Mouse (Mus musculus) limb, embryonic 13.5 days (tissue): ENCODE data around the gene Atl3. TPM values are rescaled to one million over a fixed set of nuclear protein-coding genes. Genes with fewer than 3 reads are reported as not detected.

Source experiments
- ATAC-seq: fragments of 200-750 bp; cut with Nextera tagmentation; 2 replicates; pipeline ENCODE4 v1.8.0; 2017; ENCODE audit warnings: low read depth, moderate number of reproducible peaks, moderate TSS enrichment; ENCODE audit not compliant: low FRiP score
- H3K27ac ChIP-seq: fragments of 300-500 bp; sonication (generic); 2 replicates; pipeline ENCODE4 v1.5.1; 2015; ENCODE audit warnings: inconsistent platforms, mild to moderate bottlenecking, moderate library complexity
- H3K27me3 ChIP-seq: fragments of 300-500 bp; sonication (generic); 2 replicates; pipeline ENCODE4 v1.6.1; 2015; ENCODE audit warnings: mild to moderate bottlenecking, inconsistent platforms
- H3K36me3 ChIP-seq: fragments of 300-500 bp; sonication (generic); 2 replicates; pipeline ENCODE4 v1.6.1; 2015; ENCODE audit warnings: inconsistent platforms, mild to moderate bottlenecking, moderate library complexity
- H3K4me1 ChIP-seq: fragments of 300-500 bp; sonication (generic); 2 replicates; pipeline ENCODE4 v1.6.1; 2015; ENCODE audit warnings: inconsistent platforms
- H3K4me2 ChIP-seq: fragments of 300-500 bp; sonication (generic); replicated peaks from 2 replicates; pipeline ENCODE4 v1.6.1; 2015; ENCODE audit warnings: inconsistent platforms, mild to moderate bottlenecking, moderate library complexity
- H3K4me3 ChIP-seq: fragments of 300-500 bp; sonication (generic); 2 replicates; pipeline ENCODE4 v1.5.1; 2015; ENCODE audit warnings: moderate library complexity, mild to moderate bottlenecking, inconsistent platforms
- H3K9ac ChIP-seq: fragments of 300-500 bp; sonication (generic); 2 replicates; pipeline ENCODE4 v1.6.1; 2015; ENCODE audit warnings: mild to moderate bottlenecking, inconsistent platforms
- H3K9me3 ChIP-seq: fragments of 300-500 bp; sonication (generic); 2 replicates; pipeline ENCODE4 v1.6.1; 2016; ENCODE audit warnings: inconsistent platforms
- WGBS: fragments of 180-500 bp; shearing (Covaris S2); methylation state at CpG from one replicate; pipeline ENCODE4 v1.1.7; 2015; 5-methylcytosine and 5-hydroxymethylcytosine counted together
- polyA plus RNA-seq: library from polyadenylated mRNA; unstranded; fragments of >200 nt; fragmentation: Nextera tagmentation; extraction: Ambion mirVana; gene quantifications from 2 replicates; pipeline ENCODE4 v1.2.1, GENCODE M21; 2015

The Atl3 gene
- polyA plus RNA-seq, 1 experiment from 2014 or later, result 15.6 TPM

DNA sequence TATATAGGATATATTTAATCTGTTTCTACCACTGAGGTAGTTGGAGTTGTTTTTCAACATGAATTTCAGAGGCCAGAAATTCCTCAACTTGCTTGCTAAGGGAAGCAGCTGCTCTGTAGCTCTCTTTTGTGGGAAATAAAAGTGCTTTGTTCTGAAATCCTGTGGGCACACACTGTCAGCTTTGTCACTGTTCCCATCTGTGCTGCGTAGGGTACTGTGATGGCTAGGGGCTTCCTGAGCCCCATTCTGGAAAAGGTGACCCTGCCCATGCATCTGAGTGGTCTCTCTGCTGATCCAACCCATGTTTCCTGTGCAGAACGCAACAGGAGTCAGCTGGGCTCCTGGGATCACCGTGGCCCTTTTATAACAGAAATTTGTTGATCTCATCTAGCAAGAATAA lies 73.0 kb downstream of the Atl3 start:
- no peak overlapping the region for H3K4me3 ChIP-seq
- WGBS, result 58% methylated on average over 3 of the region's 3 CpGs

DNA sequence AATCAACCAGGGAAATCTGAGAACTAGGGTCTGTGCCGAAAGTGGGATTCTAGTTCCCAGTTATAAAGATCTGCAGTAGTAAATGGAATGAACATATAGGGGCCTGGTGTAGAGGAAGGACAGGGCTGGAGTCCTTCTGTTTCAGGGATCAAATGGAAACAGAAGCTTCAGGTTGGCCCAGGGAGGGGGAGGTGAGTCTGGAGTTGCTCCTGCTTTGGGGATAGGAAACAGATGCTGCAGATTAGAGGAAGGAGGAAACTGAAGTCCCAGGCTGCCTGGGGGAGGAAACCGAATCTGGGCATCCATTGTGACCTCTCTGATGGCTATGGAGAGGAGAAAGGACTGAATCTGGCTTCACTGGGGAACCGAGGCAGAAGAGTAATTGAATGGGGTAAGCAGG lies 74.5 kb downstream of the Atl3 start:
- ATAC-seq, result 0 out of 2 replicates have a peak, but pooled peaks have one; percentile 57
- Histone ChIP-seq H3K27me3 (no peaks in the 10 kb centered on the region), H3K27ac (peak overlapping the region; percentile 59; the same call in 1 of the 2 replicates), H3K36me3 (no peaks in the 10 kb centered on the region), H3K9me3 (no peaks in the 10 kb centered on the region), H3K9ac (no peak overlapping the region), H3K4me2 (peak overlapping the region; percentile 23), H3K4me3 (no peak overlapping the region), H3K4me1 (peaks cover 17% of the 10 kb centered on the region)
- WGBS, result 24% methylated on average over 3 of the region's 3 CpGs

More for the DNA sequence above, 73.0 kb downstream of the Atl3 start:
- H3K9ac ChIP-seq, result no peak overlapping the region
- H3K36me3 ChIP-seq, result no peaks in the 10 kb centered on the region
- H3K27ac ChIP-seq, result no peak overlapping the region
- H3K4me2 ChIP-seq, result no peak overlapping the region
- no peaks in the 10 kb centered on the region for H3K27me3 ChIP-seq
- ATAC-seq, result no peak
- H3K9me3 ChIP-seq, result no peaks in the 10 kb centered on the region
- H3K4me1 ChIP-seq, result peaks cover 20% of the 10 kb centered on the region

GRCm38 (mm10) chr19:7569650-7570049 lies 75.8 kb downstream of the Atl3 start:
- Histone ChIP-seq H3K9ac (no peak overlapping the region), H3K9me3 (no peaks in the 10 kb centered on the region), H3K4me3 (no peak overlapping the region), H3K27me3 (no peaks in the 10 kb centered on the region), H3K36me3 (no peaks in the 10 kb centered on the region), H3K4me2 (no peak overlapping the region), H3K4me1 (peaks cover 17% of the 10 kb centered on the region), H3K27ac (no peak overlapping the region)
- WGBS, result 87% methylated on average over 5 of the region's 5 CpGs
- no peak for ATAC-seq

DNA sequence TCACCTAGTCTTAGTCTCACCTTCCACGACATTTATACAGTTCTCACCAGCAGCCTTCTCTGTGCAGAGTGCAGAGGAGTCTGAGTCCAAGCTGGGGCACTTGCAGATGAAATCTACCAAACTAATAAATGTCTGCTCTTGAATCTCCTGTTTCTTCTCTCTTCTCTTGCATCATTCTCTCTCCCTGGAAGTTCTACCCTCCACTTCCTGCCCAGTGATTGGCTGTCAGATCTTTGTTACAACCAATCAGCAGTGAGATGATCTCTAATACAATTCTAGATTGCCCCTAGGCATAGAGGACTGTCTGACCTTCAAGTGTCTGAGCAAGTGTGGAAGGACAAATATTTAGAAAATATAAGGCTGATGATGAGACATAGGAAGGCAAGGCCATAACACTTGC lies 82.3 kb downstream of the Atl3 start:
- no peak overlapping the region for H3K4me2 ChIP-seq
- H3K27me3 ChIP-seq, result no peaks in the 10 kb centered on the region
- no peak overlapping the region for H3K4me3 ChIP-seq
- H3K27ac ChIP-seq, result no peak overlapping the region
- no peaks in the 10 kb centered on the region for H3K4me1 ChIP-seq
- H3K9ac ChIP-seq, result no peak overlapping the region
- no peaks in the 10 kb centered on the region for H3K9me3 ChIP-seq
- 86% methylated on average over 1 of the region's 1 CpGs for WGBS
- H3K36me3 ChIP-seq, result no peaks in the 10 kb centered on the region
- no peak for ATAC-seq

GRCm38 (mm10) chr19:7577710-7578109 lies 83.9 kb downstream of the Atl3 start:
- H3K4me1 ChIP-seq, result no peaks in the 10 kb centered on the region
- H3K4me3 ChIP-seq, result no peak overlapping the region
- ATAC-seq, result no peak
- no peaks in the 10 kb centered on the region for H3K27me3 ChIP-seq
- H3K4me2 ChIP-seq, result no peak overlapping the region
- no peak overlapping the region for H3K9ac ChIP-seq
- no peaks in the 10 kb centered on the region for H3K9me3 ChIP-seq
- no peaks in the 10 kb centered on the region for H3K36me3 ChIP-seq
- H3K27ac ChIP-seq, result no peak overlapping the region
- WGBS, result 77% methylated on average over 3 of the region's 3 CpGs

DNA sequence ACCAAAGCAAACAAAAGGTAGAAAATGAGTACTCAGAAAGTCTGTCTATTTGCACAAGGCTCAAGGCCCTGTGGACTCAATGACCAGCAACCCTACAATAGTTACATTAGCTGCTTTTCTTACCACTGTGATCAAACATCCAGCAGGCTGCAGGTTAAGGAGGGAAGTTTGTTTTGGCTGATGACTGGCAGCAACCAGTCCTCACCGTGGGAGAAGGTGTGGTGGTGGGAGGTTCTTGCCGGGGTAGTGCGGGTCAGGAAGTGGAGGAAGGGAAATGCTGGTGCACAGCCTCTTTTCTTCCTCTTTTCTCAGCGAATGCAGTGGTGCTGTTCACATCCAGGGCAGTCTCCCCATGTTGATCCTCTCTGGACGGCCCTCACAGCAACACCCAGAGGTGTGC lies 87.2 kb downstream of the Atl3 start:
- whole genome bisulfite sequencing, result 49% methylated on average over 5 of the region's 5 CpGs
- H3K9me3 ChIP-seq, result no peaks in the 10 kb centered on the region
- no peak for ATAC-seq

DNA sequence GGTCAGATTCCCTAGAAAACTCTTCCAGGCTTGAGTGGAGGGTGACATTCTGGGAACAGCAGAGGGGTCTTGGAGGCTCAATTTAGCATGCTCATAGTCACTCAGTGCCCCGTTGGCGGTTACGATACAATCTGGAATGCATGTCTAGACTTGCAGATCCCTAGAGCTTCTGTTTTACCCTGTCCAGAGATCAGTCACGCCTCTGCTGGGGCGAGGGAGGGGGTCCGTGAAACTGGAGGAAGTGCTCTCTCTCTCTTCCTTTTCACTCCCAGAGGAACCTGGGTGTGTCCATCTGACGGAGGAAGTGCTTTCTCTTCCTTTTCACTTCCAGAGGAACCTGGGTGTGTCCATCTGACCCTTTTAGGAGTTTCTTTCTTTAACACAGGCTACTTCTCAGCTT lies 89.3 kb downstream of the Atl3 start:
- H3K36me3 ChIP-seq, result no peaks in the 10 kb centered on the region
- H3K27ac ChIP-seq, result no peak overlapping the region
- H3K4me1 ChIP-seq, result peaks cover 7% of the 10 kb centered on the region; the same call in 1 of the 2 replicates
- H3K9me3 ChIP-seq, result 0 out of 2 replicates have a peak, but pooled peaks cover 2% of the 10 kb centered on the region
- ATAC-seq, result no peak
- H3K4me3 ChIP-seq, result no peak overlapping the region
- no peaks in the 10 kb centered on the region for H3K27me3 ChIP-seq
- no peak overlapping the region for H3K9ac ChIP-seq
- H3K4me2 ChIP-seq, result no peak overlapping the region
- WGBS, result 60% methylated on average over 7 of the region's 7 CpGs

More for the DNA sequence above, 87.2 kb downstream of the Atl3 start:
- Histone ChIP-seq H3K36me3 (no peaks in the 10 kb centered on the region), H3K27me3 (no peaks in the 10 kb centered on the region), H3K4me3 (no peak overlapping the region), H3K9ac (no peak overlapping the region), H3K27ac (no peak overlapping the region), H3K4me1 (peaks cover 7% of the 10 kb centered on the region; the same call in 1 of the 2 replicates), H3K4me2 (no peak overlapping the region)

- Histone ChIP-seq H3K27me3 (no peaks in the 10 kb centered on the region), H3K9ac (no peak overlapping the region), H3K4me1 (peaks cover 7% of the 10 kb centered on the region; the same call in 1 of the 2 replicates), H3K4me2 (no peak overlapping the region), H3K9me3 (0 out of 2 replicates have a peak, but pooled peaks cover 3% of the 10 kb centered on the region), H3K27ac (no peak overlapping the region), H3K4me3 (no peak overlapping the region), H3K36me3 (no peaks in the 10 kb centered on the region)
- no peak for ATAC-seq
- 64% methylated on average over 3 of the region's 3 CpGs for WGBS
These were observed 89.8 kb downstream of the Atl3 start for GRCm38 (mm10) chr19:7583599-7583998.

GRCm38 (mm10) chr19:7585279-7585678 lies 91.4 kb downstream of the Atl3 start:
- Histone ChIP-seq H3K27me3 (no peaks in the 10 kb centered on the region), H3K9ac (no peak overlapping the region), H3K9me3 (0 out of 2 replicates have a peak, but pooled peaks cover 3% of the 10 kb centered on the region), H3K4me1 (peaks cover 7% of the 10 kb centered on the region; the same call in 1 of the 2 replicates), H3K27ac (no peak overlapping the region), H3K36me3 (no peaks in the 10 kb centered on the region), H3K4me2 (no peak overlapping the region), H3K4me3 (no peak overlapping the region)
- WGBS, result 89% methylated on average over 8 of the region's 8 CpGs
- ATAC-seq, result no peak

DNA sequence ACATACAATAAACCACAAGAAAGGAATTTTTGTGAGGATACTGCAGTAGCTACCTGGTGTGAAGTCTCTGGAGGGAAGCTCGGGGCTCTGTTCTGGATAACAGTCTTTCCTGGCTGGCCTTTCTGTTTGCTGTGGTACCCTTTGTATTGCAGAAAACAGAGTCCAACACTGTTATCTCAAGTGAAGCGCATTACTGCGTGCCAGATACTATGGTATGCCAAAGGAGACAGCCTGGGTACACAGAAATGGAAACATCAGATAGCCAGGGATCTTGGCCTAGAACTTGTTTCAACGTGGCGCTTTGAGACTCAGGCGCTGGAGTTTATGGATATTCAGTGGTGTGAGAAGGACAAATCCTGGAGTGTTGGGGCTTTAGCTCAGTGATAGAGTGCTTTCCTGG lies 91.9 kb downstream of the Atl3 start:
- no peaks in the 10 kb centered on the region for H3K36me3 ChIP-seq
- no peak overlapping the region for H3K4me3 ChIP-seq
- H3K4me2 ChIP-seq, result no peak overlapping the region
- H3K9ac ChIP-seq, result no peak overlapping the region
- 0 out of 2 replicates have a peak, but pooled peaks cover 3% of the 10 kb centered on the region for H3K9me3 ChIP-seq
- peaks cover 7% of the 10 kb centered on the region; the same call in 1 of the 2 replicates for H3K4me1 ChIP-seq
- H3K27me3 ChIP-seq, result no peaks in the 10 kb centered on the region
- no peak for ATAC-seq
- no peak overlapping the region for H3K27ac ChIP-seq
- WGBS, result 94% methylated on average over 6 of the region's 6 CpGs

Other genes starting within 250 kb of the Atl3 start
- 24.9 and 25.0 TPM in 2 replicates for gene Rcor2, start 226.7 kb upstream of the Atl3 start, polyA plus RNA-seq
- 38.2 and 44.3 TPM in 2 replicates for gene Mark2, start 152.2 kb upstream of the Atl3 start, polyA plus RNA-seq
- 35.3 and 43.2 TPM in 2 replicates for gene Spindoc, start 111.0 kb upstream of the Atl3 start, polyA plus RNA-seq
- gene 2700081O15Rik, start 76.4 kb upstream of the Atl3 start, polyA plus RNA-seq, result 10.0 and 10.5 TPM in 2 replicates
- gene Rtn3, start 10.8 kb upstream of the Atl3 start, polyA plus RNA-seq, result 102 and 106 TPM in 2 replicates
- 8.5 and 8.8 TPM in 2 replicates for gene Pla2g16, start 63.4 kb downstream of the Atl3 start, polyA plus RNA-seq
- 0.36 TPM in 2 replicates for gene Lgals12, start 113.2 kb downstream of the Atl3 start, polyA plus RNA-seq
- 0.18 TPM in 1 of 2 replicates, not detected in the other for gene Hrasls5, start 118.5 kb downstream of the Atl3 start, polyA plus RNA-seq
- not detected in 2 replicates for gene Slc22a19, start 217.3 kb downstream of the Atl3 start, polyA plus RNA-seq